Mouse (Mus musculus): ENCODE measurements around the gene Abcb8.

GRCm38 (mm10) chr5:24369767-24370166, 23.7 kb upstream of the Abcb8 start:
- TF ChIP-seq CTCF (IDR thresholded peaks at IDR 0.05; ENCODE audit: insufficient read depth, low read depth, low read length) = no peak
- no peak for TF ChIP-seq POLR2A (IDR thresholded peaks at IDR 0.05; ENCODE audit: insufficient read depth, low read depth, low read length)

All from olfactory bulb, adult 2 months (tissue).